Mouse (Mus musculus): ENCODE data around the gene Txnip. TPM values are rescaled to one million over a fixed set of nuclear protein-coding genes. Genes with fewer than 3 reads are reported as not detected.

Txnip gene
- polyA plus RNA-seq, 1 experiment = 163 TPM

DNA sequence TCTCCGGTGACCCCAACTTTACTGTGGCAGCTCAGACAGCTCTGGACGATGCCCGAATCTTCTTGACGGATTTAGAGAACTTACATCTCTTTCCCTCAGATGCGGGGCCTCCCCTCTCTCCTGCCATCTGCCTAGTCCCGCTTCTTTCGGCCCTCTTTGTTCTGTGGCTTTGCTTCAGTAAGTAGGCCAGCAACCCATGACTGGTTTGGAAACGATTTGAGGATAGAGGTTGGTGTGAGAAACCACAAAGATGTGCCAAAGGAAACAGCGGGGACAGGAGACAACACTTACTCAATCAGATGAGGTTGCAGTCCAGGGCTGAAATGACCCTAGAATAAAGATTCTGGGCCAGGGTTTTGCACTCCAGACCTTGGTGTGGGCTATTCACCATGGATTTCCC is 29.3 kb upstream of the Txnip start:
- TF ChIP-seq CTCF (IDR thresholded peaks at IDR 0.05; ENCODE audit: control insufficient read depth, insufficient read depth, low read length) = no peak
- no peak for TF ChIP-seq POLR2A (IDR thresholded peaks at IDR 0.05; ENCODE audit: borderline replicate concordance, control insufficient read depth, low read depth, low read length)
- 38% methylated on average over 9 of the region's 9 CpGs for WGBS
- Histone ChIP-seq H3K4me3 (replicated peaks; ENCODE audit: control insufficient read depth, low read depth, low read length) (no peak overlapping the region), H3K27ac (ENCODE audit: control insufficient read depth, insufficient read depth, low read depth, low read length, poor library complexity) (no peak overlapping the region), H3K4me1 (ENCODE audit: control insufficient read depth, insufficient read depth, low read length) (no peaks in the 10 kb centered on the region)

DNA sequence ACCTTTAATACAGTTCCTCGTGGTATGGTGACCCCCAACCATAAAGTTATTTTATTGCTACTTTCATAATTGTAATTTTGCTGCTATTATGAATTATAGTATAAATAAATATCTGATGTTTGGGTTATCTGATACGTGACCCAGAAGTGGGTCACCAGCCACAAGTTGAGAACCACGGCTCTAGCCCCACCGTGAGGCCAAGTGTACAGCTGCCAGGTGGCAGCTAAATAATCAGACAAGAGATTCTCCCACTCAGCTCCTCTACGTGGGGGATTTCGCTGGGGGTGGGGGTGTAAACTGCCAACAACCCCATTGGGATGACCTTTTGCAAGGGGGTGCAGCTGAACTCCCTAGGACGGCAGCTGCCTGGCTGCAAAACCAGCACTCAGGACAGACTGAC is 25.7 kb upstream of the Txnip start:
- no peak overlapping the region for H3K4me3 ChIP-seq (replicated peaks; ENCODE audit: control insufficient read depth, low read depth, low read length)
- WGBS = 49% methylated on average over 7 of the region's 7 CpGs
- TF ChIP-seq POLR2A (IDR thresholded peaks at IDR 0.05; ENCODE audit: borderline replicate concordance, control insufficient read depth, low read depth, low read length) (no peak), CTCF (IDR thresholded peaks at IDR 0.05; ENCODE audit: control insufficient read depth, insufficient read depth, low read length) (no peak)
- H3K4me1 ChIP-seq (ENCODE audit: control insufficient read depth, insufficient read depth, low read length) = no peaks in the 10 kb centered on the region
- H3K27ac ChIP-seq (ENCODE audit: control insufficient read depth, insufficient read depth, low read depth, low read length, poor library complexity) = no peak overlapping the region

DNA sequence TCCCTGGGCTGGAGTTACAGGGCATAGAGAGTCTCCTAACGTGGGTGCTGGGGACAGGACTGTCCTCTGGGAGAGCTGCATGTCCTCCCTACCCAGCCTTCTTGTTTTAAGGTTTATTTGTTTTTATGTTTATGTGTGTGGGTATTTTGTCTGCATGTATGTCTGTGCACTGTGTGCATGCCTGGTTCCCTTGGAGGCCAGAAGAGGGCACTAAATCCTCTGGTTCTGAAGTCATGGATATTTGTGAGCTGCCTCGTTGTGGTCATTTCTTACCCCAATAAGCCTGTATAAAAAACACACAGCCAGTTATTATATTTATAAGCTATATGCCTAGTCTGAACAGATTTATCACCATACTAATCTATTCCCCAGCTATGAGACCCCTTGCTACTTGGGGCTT is 23.5 kb upstream of the Txnip start:
- TF ChIP-seq POLR2A (IDR thresholded peaks at IDR 0.05; ENCODE audit: borderline replicate concordance, control insufficient read depth, low read depth, low read length) = no peak
- no peak for TF ChIP-seq CTCF (IDR thresholded peaks at IDR 0.05; ENCODE audit: control insufficient read depth, insufficient read depth, low read length)
- no peaks in the 10 kb centered on the region for H3K4me1 ChIP-seq (ENCODE audit: control insufficient read depth, insufficient read depth, low read length)
- 60% methylated on average over 2 of the region's 2 CpGs for WGBS
- H3K27ac ChIP-seq (ENCODE audit: control insufficient read depth, insufficient read depth, low read depth, low read length, poor library complexity) = no peak overlapping the region
- H3K4me3 ChIP-seq (replicated peaks; ENCODE audit: control insufficient read depth, low read depth, low read length) = no peak overlapping the region

DNA sequence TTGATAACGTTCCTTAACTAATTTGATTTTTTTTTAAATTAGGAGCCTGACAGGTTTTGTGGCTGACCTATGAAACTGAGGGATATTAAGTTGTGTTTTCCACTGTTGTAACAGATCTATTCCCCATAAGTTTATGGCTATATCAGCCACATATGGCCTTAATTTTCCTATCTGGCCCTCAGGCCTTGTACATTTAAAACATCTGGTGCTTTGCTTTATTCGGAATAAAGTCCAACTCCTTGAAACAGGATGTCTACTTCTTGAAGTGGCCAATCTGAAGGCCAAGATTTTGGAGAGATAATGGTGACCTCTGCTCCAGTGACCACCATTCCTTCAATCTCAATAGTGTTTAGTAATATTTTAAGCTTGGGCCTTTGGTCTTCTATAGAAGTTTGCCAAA is 18.4 kb upstream of the Txnip start:
- no peaks in the 10 kb centered on the region for H3K4me1 ChIP-seq (ENCODE audit: control insufficient read depth, insufficient read depth, low read length)
- WGBS = 78% methylated on average over 2 of the region's 2 CpGs
- H3K27ac ChIP-seq (ENCODE audit: control insufficient read depth, insufficient read depth, low read depth, low read length, poor library complexity) = no peak overlapping the region
- H3K4me3 ChIP-seq (replicated peaks; ENCODE audit: control insufficient read depth, low read depth, low read length) = no peak overlapping the region
- TF ChIP-seq CTCF (IDR thresholded peaks at IDR 0.05; ENCODE audit: control insufficient read depth, insufficient read depth, low read length) = no peak
- TF ChIP-seq POLR2A (IDR thresholded peaks at IDR 0.05; ENCODE audit: borderline replicate concordance, control insufficient read depth, low read depth, low read length) = no peak

DNA sequence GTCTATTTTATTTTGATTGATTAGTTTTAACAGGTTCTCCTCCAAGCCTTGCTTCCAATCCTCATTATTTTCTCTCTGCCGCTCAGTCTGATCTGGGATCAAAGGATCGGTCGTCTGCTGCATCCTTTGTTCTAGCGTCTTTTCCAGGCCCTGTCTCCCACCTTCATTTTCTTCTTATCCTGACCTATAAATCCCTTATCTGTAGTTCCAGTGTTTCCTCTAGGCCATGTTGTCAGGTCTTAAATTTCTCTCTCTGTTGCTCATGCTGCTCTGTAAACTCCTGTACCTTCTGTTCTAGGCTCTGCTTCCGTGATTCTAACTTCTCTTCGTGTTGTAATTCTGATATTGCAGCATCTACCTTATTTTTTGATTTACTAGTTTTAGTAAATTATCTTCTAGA is 17.0 kb upstream of the Txnip start:
- 61% methylated on average over 6 of the region's 6 CpGs for WGBS
- no peak overlapping the region for H3K4me3 ChIP-seq (replicated peaks; ENCODE audit: control insufficient read depth, low read depth, low read length)
- H3K4me1 ChIP-seq (ENCODE audit: control insufficient read depth, insufficient read depth, low read length) = no peaks in the 10 kb centered on the region
- no peak for TF ChIP-seq CTCF (IDR thresholded peaks at IDR 0.05; ENCODE audit: control insufficient read depth, insufficient read depth, low read length)
- TF ChIP-seq POLR2A (IDR thresholded peaks at IDR 0.05; ENCODE audit: borderline replicate concordance, control insufficient read depth, low read depth, low read length) = no peak
- H3K27ac ChIP-seq (ENCODE audit: control insufficient read depth, insufficient read depth, low read depth, low read length, poor library complexity) = no peak overlapping the region

DNA sequence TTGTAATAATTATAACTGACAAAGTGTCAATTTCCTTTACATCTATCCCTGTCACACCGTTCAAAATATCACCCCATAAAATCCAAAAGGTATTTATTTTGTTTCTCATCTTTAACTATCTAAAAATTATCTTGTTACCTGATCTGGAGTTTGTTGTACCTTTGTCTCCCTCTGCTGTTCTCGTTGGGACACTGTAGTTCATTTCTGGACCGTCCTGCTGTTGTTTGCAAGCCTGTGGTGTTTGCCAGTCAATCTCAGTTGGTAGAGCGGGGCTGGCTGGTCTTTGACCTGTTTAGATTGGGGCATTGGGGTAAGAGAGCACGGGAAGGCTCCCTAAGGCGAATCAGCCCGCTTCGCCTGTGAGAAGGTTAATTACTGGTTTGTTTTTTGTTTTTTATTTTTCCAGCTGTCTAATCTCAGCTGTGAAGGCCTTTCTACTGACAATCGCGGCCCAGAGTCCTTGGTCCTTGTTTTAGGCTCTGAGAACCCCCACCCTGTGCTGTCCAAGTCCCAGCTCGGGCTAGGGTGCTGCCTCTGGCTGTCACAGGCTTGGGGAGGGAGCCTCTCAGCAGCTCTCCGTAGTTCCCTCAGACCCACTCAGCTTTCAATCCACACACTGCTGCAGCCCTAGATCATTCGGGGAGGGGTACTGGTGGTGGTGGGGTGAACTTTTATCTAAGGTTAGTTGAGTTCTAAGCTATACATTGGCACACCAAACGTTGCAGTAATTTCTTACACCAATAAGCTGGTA is 16.3 kb upstream of the Txnip start:
- H3K4me1 ChIP-seq (ENCODE audit: control insufficient read depth, insufficient read depth, low read length) = no peaks in the 10 kb centered on the region
- WGBS = 52% methylated on average over 14 of the region's 14 CpGs
- TF ChIP-seq CTCF (IDR thresholded peaks at IDR 0.05; ENCODE audit: control insufficient read depth, insufficient read depth, low read length) = no peak
- no peak for TF ChIP-seq POLR2A (IDR thresholded peaks at IDR 0.05; ENCODE audit: borderline replicate concordance, control insufficient read depth, low read depth, low read length)
- no peak overlapping the region for H3K4me3 ChIP-seq (replicated peaks; ENCODE audit: control insufficient read depth, low read depth, low read length)
- no peak overlapping the region for H3K27ac ChIP-seq (ENCODE audit: control insufficient read depth, insufficient read depth, low read depth, low read length, poor library complexity)

DNA sequence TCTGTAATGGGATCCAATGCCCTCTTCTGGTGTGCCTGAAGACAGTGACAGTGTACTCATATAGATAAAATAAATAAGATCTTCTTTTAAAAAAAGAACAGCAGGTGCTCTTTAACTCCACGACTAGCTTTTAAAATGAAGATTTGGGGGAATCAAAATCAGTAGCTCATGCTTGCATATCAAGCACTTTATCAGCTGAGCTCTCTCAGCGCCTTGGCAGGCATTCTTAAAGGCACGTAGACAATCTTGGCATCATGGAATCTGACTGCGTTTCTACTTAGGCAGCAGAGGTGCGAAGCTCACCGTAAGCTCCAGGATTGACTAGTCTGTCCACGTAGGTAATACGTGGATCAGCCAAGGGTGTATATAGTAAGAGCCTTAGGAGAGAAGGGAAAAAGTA is 15.2 kb upstream of the Txnip start:
- WGBS = 73% methylated on average over 8 of the region's 8 CpGs
- Histone ChIP-seq H3K27ac (ENCODE audit: control insufficient read depth, insufficient read depth, low read depth, low read length, poor library complexity) (no peak overlapping the region), H3K4me1 (ENCODE audit: control insufficient read depth, insufficient read depth, low read length) (no peaks in the 10 kb centered on the region; the same call in 1 of the 2 replicates), H3K4me3 (replicated peaks; ENCODE audit: control insufficient read depth, low read depth, low read length) (no peak overlapping the region)
- TF ChIP-seq CTCF (IDR thresholded peaks at IDR 0.05; ENCODE audit: control insufficient read depth, insufficient read depth, low read length) (no peak), POLR2A (IDR thresholded peaks at IDR 0.05; ENCODE audit: borderline replicate concordance, control insufficient read depth, low read depth, low read length) (no peak)

DNA sequence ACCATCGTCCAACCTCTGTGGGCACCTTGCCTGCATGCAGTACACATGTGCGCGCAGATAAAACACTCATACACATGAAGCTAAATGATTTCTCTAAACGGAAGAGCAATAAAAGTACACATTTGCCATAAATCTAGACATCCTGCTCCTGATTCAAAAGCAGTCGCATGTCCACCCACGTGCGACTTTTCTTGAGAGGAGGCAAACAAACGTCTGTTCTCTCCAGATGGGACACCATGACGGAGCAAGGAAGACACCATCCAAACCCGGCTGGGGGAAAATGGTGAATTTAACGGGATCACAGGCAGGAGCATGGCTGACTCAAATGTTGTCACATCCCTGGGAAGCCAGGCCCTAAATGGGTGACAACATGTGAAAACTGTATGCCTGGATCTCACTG is 14.4 kb upstream of the Txnip start:
- TF ChIP-seq POLR2A (IDR thresholded peaks at IDR 0.05; ENCODE audit: borderline replicate concordance, control insufficient read depth, low read depth, low read length) (no peak), CTCF (IDR thresholded peaks at IDR 0.05; ENCODE audit: control insufficient read depth, insufficient read depth, low read length) (no peak)
- Histone ChIP-seq H3K27ac (ENCODE audit: control insufficient read depth, insufficient read depth, low read depth, low read length, poor library complexity) (no peak overlapping the region), H3K4me3 (replicated peaks; ENCODE audit: control insufficient read depth, low read depth, low read length) (no peak overlapping the region), H3K4me1 (ENCODE audit: control insufficient read depth, insufficient read depth, low read length) (no peaks in the 10 kb centered on the region; the same call in 1 of the 2 replicates)
- 78% methylated on average over 11 of the region's 11 CpGs for WGBS

DNA sequence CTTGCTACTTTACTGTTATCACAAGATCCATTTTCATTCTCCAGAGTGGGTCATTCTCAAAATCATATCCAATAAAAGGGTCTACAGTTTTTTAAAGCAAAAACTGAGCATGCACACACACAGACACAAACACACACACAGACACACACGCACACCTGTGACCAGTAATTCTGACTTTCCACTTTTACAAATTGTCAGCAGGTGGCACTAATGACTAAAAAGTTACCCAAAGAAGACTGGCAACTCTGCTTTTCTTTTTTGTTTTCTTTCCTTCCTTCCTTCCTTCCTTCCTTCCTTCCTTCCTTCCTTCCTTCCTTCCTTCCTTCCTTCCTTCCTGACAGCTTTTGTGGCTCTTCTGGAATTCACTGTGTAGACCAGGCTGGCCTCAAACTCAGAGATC is 12.2 kb upstream of the Txnip start:
- no peak for TF ChIP-seq CTCF (IDR thresholded peaks at IDR 0.05; ENCODE audit: control insufficient read depth, insufficient read depth, low read length)
- TF ChIP-seq POLR2A (IDR thresholded peaks at IDR 0.05; ENCODE audit: borderline replicate concordance, control insufficient read depth, low read depth, low read length) = no peak
- no peaks in the 10 kb centered on the region; the same call in 1 of the 2 replicates for H3K4me1 ChIP-seq (ENCODE audit: control insufficient read depth, insufficient read depth, low read length)
- no peak overlapping the region for H3K27ac ChIP-seq (ENCODE audit: control insufficient read depth, insufficient read depth, low read depth, low read length, poor library complexity)
- 26% methylated on average over 1 of the region's 1 CpGs for WGBS
- no peak overlapping the region for H3K4me3 ChIP-seq (replicated peaks; ENCODE audit: control insufficient read depth, low read depth, low read length)
